Mouse (Mus musculus): ENCODE results near the gene Iqcf3.

Gene Iqcf3

GRCm38 (mm10) chr9:106504246-106504645 lies 57.2 kb downstream of the Iqcf3 start:
- no peak for DNase-seq

- DNase-seq = no peak
These were observed 59.6 kb downstream of the Iqcf3 start for GRCm38 (mm10) chr9:106501846-106502245.

GRCm38 (mm10) chr9:106499667-106500066 lies 61.8 kb downstream of the Iqcf3 start, which contains the start of gene Iqcf1:
Gene Iqcf1, plus strand, starts transcription at chr9:106499967.
- no peak for DNase-seq

- peak; percentile 1 for DNase-seq
These were observed 73.8 kb downstream of the Iqcf3 start for GRCm38 (mm10) chr9:106487602-106488001.

- peak; percentile 1 for DNase-seq
These were observed 76.4 kb downstream of the Iqcf3 start for GRCm38 (mm10) chr9:106485076-106485475.

GRCm38 (mm10) chr9:106483606-106484005 lies 77.8 kb downstream of the Iqcf3 start:
- DNase-seq = peak; percentile 2

- no peak for DNase-seq
These were observed 78.3 kb downstream of the Iqcf3 start for GRCm38 (mm10) chr9:106483136-106483535.

- peak; percentile 3 for DNase-seq
These were observed 78.8 kb downstream of the Iqcf3 start for GRCm38 (mm10) chr9:106482578-106483115.

- peak; percentile 2 for DNase-seq
These were observed 79.8 kb downstream of the Iqcf3 start for GRCm38 (mm10) chr9:106481676-106482075.

GRCm38 (mm10) chr9:106481075-106481474 lies 80.4 kb downstream of the Iqcf3 start:
- DNase-seq = peak; percentile 3

GRCm38 (mm10) chr9:106480541-106480940 lies 80.9 kb downstream of the Iqcf3 start:
- DNase-seq = no peak

- peak; percentile 2 for DNase-seq
These were observed 83.3 kb downstream of the Iqcf3 start for GRCm38 (mm10) chr9:106478101-106478500.

GRCm38 (mm10) chr9:106477649-106478048 lies 83.8 kb downstream of the Iqcf3 start:
- peak; percentile 9 for DNase-seq

GRCm38 (mm10) chr9:106476924-106477484 lies 84.4 kb downstream of the Iqcf3 start, which contains the start of gene Parp3:
Gene Parp3, minus strand, starts transcription at chr9:106476949.
- DNase-seq = peak; percentile 98

GRCm38 (mm10) chr9:106476002-106476923 lies 85.2 kb downstream of the Iqcf3 start:
- DNase-seq = peak; percentile 82

GRCm38 (mm10) chr9:106475663-106476001 lies 85.8 kb downstream of the Iqcf3 start, which contains the start of gene Rrp9:
Gene Rrp9, plus strand, starts transcription at chr9:106475963.
- no peak for DNase-seq

GRCm38 (mm10) chr9:106475046-106475445 lies 86.4 kb downstream of the Iqcf3 start:
- DNase-seq = peak; percentile 43

GRCm38 (mm10) chr9:106474456-106474855 lies 87.0 kb downstream of the Iqcf3 start:
- DNase-seq = peak; percentile 73

GRCm38 (mm10) chr9:106473753-106474105 lies 87.7 kb downstream of the Iqcf3 start:
- peak; percentile 13 for DNase-seq

GRCm38 (mm10) chr9:106473081-106473752 lies 88.2 kb downstream of the Iqcf3 start:
- DNase-seq = no peak

- no peak for DNase-seq
These were observed 89.1 kb downstream of the Iqcf3 start for GRCm38 (mm10) chr9:106472321-106472720.

GRCm38 (mm10) chr9:106471892-106472291 lies 89.5 kb downstream of the Iqcf3 start:
- no peak for DNase-seq
